Comparison of ENCODE assay signal across 29 mouse cellular contexts in the genomic region with DNA sequence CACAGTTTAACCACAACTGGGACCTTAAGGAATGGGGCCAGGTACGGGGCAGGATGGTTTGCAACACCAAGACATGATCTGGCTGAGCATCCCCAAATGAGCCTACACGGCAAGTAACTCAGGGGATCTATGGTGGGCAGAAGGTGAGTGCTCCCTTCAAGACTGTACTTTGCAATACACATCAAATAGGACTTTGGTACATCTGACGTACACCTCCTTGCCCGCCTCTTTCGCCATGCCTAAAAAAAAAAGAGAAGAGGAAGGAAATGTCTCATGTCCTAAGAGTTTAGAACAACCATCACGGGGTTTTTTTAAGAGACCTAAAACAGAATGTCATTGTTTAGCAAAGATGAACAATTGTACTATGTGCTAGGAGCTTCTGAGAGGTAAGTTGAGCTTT. TPM values are rescaled to one million over a fixed set of nuclear protein-coding genes. Genes with fewer than 3 reads are reported as not detected.
DNase-seq lines count a peak whose midpoint lies in the region; ATAC-seq and TF ChIP-seq lines count a peak whose summit lies in the region.
"Had no signal": no experiment of that assay in that cellular context is flagged by ENCODE, and none has a peak within 500 bp of the region (broad histone marks: within the 10 kb centered on the region; RNA-seq: fewer than 3 reads in every experiment).

Gene Tlr13, plus strand, starts transcription at position 269 of the 400 bp plus-strand sequence.

- H3K4me1 ChIP-seq in liver, adult 2 months (ENCODE audit: control insufficient read depth, insufficient read depth, low read length), result no peaks in the 10 kb centered on the region
- H3K4me1 ChIP-seq in brown adipose tissue, adult 24 weeks (ENCODE audit: control insufficient read depth, insufficient read depth, insufficient read length, low read length), result no peaks in the 10 kb centered on the region
- no peaks in the 10 kb centered on the region for H3K4me1 ChIP-seq in forebrain, embryonic 11.5 days (replicated peaks; ENCODE audit: control insufficient read depth, insufficient read depth, low read length)
- H3K4me1 ChIP-seq: embryonic facial prominence, embryonic 13.5 days; forebrain, embryonic 10.5 days; hindbrain, embryonic 12.5 days; intestine, embryonic 15.5 days; limb, embryonic 10.5 days; limb, embryonic 15.5 days; midbrain, embryonic 10.5 days; midbrain, embryonic 15.5 days had no signal

- DNase-seq in liver, adult 2 months (ENCODE audit: extremely low read depth, low read depth, low spot score), result peak; percentile 5
- no peak for DNase-seq in liver
- DNase-seq in forebrain, embryonic 11.5 days (ENCODE audit: low spot score), result no peak
- no peak for DNase-seq in cerebellum, postnatal 14 days
- no peak for DNase-seq in testis, postnatal 14 days (ENCODE audit: low spot score)
- DNase-seq: adrenal gland, postnatal 25 days; cerebellum, adult 8-10 months; gastrocnemius, adult 2 months; gastrocnemius, postnatal 36 days; heart, postnatal 14 days; kidney, adult 2 months; kidney, postnatal 4 days; lung, postnatal 36 days; right cerebral cortex, postnatal 4 days had no signal

- TF ChIP-seq CTCF in liver, adult 2 months (IDR thresholded peaks at IDR 0.05; ENCODE audit: low read depth, low read length), result no peak

- no peaks in the 10 kb centered on the region for H3K79me2 ChIP-seq in liver, adult 2 months (ENCODE audit: control insufficient read depth, insufficient read depth, low read length)

- H3K9ac ChIP-seq in liver, adult 2 months (ENCODE audit: low read depth, low read length), result no peak within 1 kb of the TSS
- H3K9ac ChIP-seq in forebrain, embryonic 11.5 days (ENCODE audit: low read length), result no peak within 1 kb of the TSS
- H3K9ac ChIP-seq: embryonic facial prominence, embryonic 13.5 days; hindbrain, embryonic 12.5 days; intestine, embryonic 15.5 days; limb, embryonic 15.5 days; midbrain, embryonic 15.5 days had no signal

- H3K36me3 ChIP-seq in liver, adult 2 months (ENCODE audit: control insufficient read depth, insufficient read depth, low read length), result no peaks in the 10 kb centered on the region
- H3K36me3 ChIP-seq in forebrain, embryonic 11.5 days (ENCODE audit: control insufficient read depth, insufficient read depth, low read length), result no peaks in the 10 kb centered on the region
- H3K36me3 ChIP-seq: embryonic facial prominence, embryonic 13.5 days; forebrain, embryonic 10.5 days; hindbrain, embryonic 12.5 days; intestine, embryonic 15.5 days; limb, embryonic 10.5 days; limb, embryonic 15.5 days; midbrain, embryonic 10.5 days; midbrain, embryonic 15.5 days had no signal

- no peaks in the 10 kb centered on the region for H3K9me3 ChIP-seq in forebrain, embryonic 11.5 days (ENCODE audit: control insufficient read depth, low read length)
- H3K9me3 ChIP-seq: embryonic facial prominence, embryonic 13.5 days; forebrain, embryonic 10.5 days; hindbrain, embryonic 12.5 days; intestine, embryonic 15.5 days; limb, embryonic 10.5 days; limb, embryonic 15.5 days; midbrain, embryonic 10.5 days; midbrain, embryonic 15.5 days had no signal

- H3K27ac ChIP-seq in liver, adult 2 months (replicated peaks; ENCODE audit: insufficient read depth, low read depth, low read length), result no peak within 1 kb of the TSS
- peak within 1 kb of the TSS; percentile 31; the same call in 1 of the 2 replicates for H3K27ac ChIP-seq in brown adipose tissue, adult 24 weeks (replicated peaks; ENCODE audit: low read depth, low read length)
- no peak within 1 kb of the TSS for H3K27ac ChIP-seq in forebrain, embryonic 11.5 days (ENCODE audit: low read depth, low read length)
- H3K27ac ChIP-seq: embryonic facial prominence, embryonic 13.5 days; forebrain, embryonic 10.5 days; gastrocnemius, adult 2 months; hindbrain, embryonic 12.5 days; hindbrain, postnatal 0 days; intestine, embryonic 15.5 days; kidney, postnatal 0 days; limb, embryonic 10.5 days; limb, embryonic 15.5 days; midbrain, embryonic 10.5 days; midbrain, embryonic 15.5 days had no signal

- 88% methylated on average over 6 of the region's 6 CpGs for WGBS in liver, adult 2 months
- WGBS in forebrain, embryonic 11.5 days, result 91% methylated on average over 6 of the region's 6 CpGs

- no peaks in the 10 kb centered on the region for H3K27me3 ChIP-seq in liver, adult 2 months (ENCODE audit: control insufficient read depth, insufficient read depth, low read length)
- H3K27me3 ChIP-seq in forebrain, embryonic 11.5 days (ENCODE audit: control insufficient read depth, insufficient read depth, low read length), result no peaks in the 10 kb centered on the region
- H3K27me3 ChIP-seq: embryonic facial prominence, embryonic 13.5 days; intestine, embryonic 15.5 days; midbrain, embryonic 15.5 days had no signal

- no peak for TF ChIP-seq POLR2A in liver, adult 2 months (IDR thresholded peaks at IDR 0.05; ENCODE audit: extremely low read depth, insufficient read depth, low read length)

- no peak within 1 kb of the TSS for H3K4me2 ChIP-seq in forebrain, embryonic 11.5 days (ENCODE audit: low read depth, low read length, severe bottlenecking)
- H3K4me2 ChIP-seq: embryonic facial prominence, embryonic 13.5 days; hindbrain, embryonic 12.5 days; intestine, embryonic 15.5 days; limb, embryonic 15.5 days; midbrain, embryonic 15.5 days had no signal

- ATAC-seq in megakaryocyte, adult 5-6 weeks (ENCODE audit: poor library complexity, severe bottlenecking), result peak; percentile 81
- no peak for ATAC-seq in forebrain, embryonic 11.5 days (replicated peaks; ENCODE audit: low FRiP score)
- ATAC-seq: forebrain, embryonic 16.5 days; hindbrain, postnatal 0 days; intestine, embryonic 15.5 days; midbrain, embryonic 15.5 days; Patski had no signal

- no peak within 1 kb of the TSS for H3K4me3 ChIP-seq in liver, adult 2 months (ENCODE audit: insufficient read depth, low read depth, low read length)
- H3K4me3 ChIP-seq in brown adipose tissue, adult 24 weeks (ENCODE audit: insufficient read depth, low read depth, low read length), result no peak within 1 kb of the TSS
- no peak within 1 kb of the TSS for H3K4me3 ChIP-seq in forebrain, embryonic 11.5 days (ENCODE audit: low read depth, low read length)
- H3K4me3 ChIP-seq: embryonic facial prominence, embryonic 13.5 days; forebrain, embryonic 10.5 days; gastrocnemius, adult 2 months; hindbrain, embryonic 12.5 days; intestine, embryonic 15.5 days; limb, embryonic 10.5 days; limb, embryonic 15.5 days; midbrain, embryonic 10.5 days; midbrain, embryonic 15.5 days had no signal

RNA-seq across cellular contexts. Expression of gene Tlr13, which starts in this region (rescaled TPM):
- total RNA-seq in liver, adult 2 months (2014; rRNA removed), result 1.9 and 2.4 TPM in 2 replicates
- 0.19 and 0.71 TPM in 2 replicates for polyA plus RNA-seq in liver, adult 2 months (2012; rRNA removed)
- 0.59 and 0.75 TPM in 2 replicates for polyA plus RNA-seq in brown adipose tissue, adult 24 weeks (2012; ENCODE audit: insufficient read depth, insufficient read length, missing spikeins)
- 116 and 127 TPM in 2 replicates for total RNA-seq in megakaryocyte, adult 5-6 weeks (2015)
- 131 and 150 TPM in 2 replicates for total RNA-seq in megakaryocyte, adult 5-6 weeks (2017)
- 0.12 and 0.41 TPM in 2 replicates for polyA plus RNA-seq in forebrain, embryonic 11.5 days (2014; fragmentation: Nextera tagmentation; extraction: Ambion mirVana)
- total RNA-seq: MEL had no signal
- polyA plus RNA-seq: Patski had no signal

Comparison
In these comparisons a context has a peak if more than half of its experiments do, and no peak if none do; other contexts are left out.
1. RNA of gene Tlr13 (total RNA-seq): 116 to 150 TPM in megakaryocyte, adult 5-6 weeks; 1.9 to 2.4 TPM in liver, adult 2 months; every median in the first group is over 10 times any median in the second.